Mouse (Mus musculus): ENCODE data around the gene Gm10670. TPM values are rescaled to one million over a fixed set of nuclear protein-coding genes. Genes with fewer than 3 reads are reported as not detected.
"Not testable (repeated sequence)": the region's sequence is repeated elsewhere in the genome, so short reads cannot be mapped to it uniquely, and the experiment has no call there.

Gm10670 gene
- polyA plus RNA-seq (2012), result not detected in 2 replicates

DNA sequence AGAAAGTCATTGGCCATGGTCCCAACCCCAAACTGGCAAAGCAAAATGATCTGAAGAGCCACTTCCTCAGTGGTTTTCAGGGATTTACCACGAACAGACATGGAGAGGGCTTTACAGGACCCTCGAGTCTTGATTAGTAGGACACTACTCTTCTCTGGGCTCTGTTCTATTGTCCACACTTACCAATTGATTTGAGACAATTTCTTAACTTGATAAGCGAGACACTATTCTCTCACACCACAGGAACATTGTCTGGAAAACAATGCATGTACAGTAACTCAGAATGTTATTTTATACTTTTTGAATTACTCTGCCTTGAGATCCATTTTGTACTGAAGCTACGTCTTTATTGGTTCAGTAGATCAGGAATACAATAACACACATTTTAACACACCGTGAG, at the start of gene Gm10670:
Gm10670 (minus strand) TSS at position 101 of the 400 bp plus-strand sequence.
- TF ChIP-seq GATA1 (IDR thresholded peaks at IDR 0.05; ENCODE audit: low read length), result not testable (repeated sequence)

DNA sequence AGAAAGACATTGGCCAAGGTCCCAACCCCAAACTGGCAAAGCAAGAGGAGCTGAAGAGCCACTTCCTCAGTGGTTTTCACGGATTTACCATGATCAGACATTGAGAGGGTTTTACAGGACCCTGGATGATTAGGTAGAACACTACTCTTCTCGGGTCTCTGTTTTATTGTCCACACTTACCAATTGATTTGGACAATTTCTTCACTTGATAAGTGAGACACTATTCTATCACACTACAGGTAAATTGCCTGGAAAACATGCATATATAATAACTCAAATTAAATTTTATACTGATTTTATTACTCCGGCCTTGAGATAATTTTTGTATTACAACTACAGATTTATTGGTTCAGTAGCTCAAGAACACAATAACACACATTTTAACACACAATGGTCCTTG, 35.7 kb upstream of the Gm10670 start, which contains the start of gene Vmn1r103:
Vmn1r103 (minus strand) TSS at position 101 of the 400 bp plus-strand sequence.
- not testable (repeated sequence) for TF ChIP-seq GATA1 (IDR thresholded peaks at IDR 0.05; ENCODE audit: low read length)

DNA sequence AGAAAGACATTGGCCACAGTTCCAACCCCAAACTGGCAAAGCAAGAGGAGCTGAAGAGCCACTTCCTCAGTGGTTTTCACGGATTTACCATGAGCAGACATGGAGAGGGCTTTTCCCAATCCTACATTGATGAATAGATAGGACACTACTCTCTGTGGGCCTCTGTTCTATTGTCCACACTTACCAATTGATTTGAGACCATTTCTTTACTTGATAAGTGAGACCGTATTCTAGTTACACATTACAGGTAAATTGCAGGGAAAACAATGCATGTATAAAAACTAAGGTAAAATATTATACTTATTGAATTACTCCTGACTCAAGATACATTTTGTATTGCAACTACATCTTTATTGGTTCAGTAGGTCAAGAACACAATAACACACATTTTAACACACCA, 32.2 kb downstream of the Gm10670 start, which contains the start of gene Vmn1r101:
Vmn1r101 (minus strand) TSS at position 101 of the 400 bp plus-strand sequence.
- TF ChIP-seq GATA1 (IDR thresholded peaks at IDR 0.05; ENCODE audit: low read length), result not testable (repeated sequence)

Other genes with a start within 250 kb of the Gm10670 start
- gene Gm4498, start 241.1 kb downstream of the Gm10670 start, polyA plus RNA-seq (2012), result not detected in 2 replicates
- not detected in 2 replicates for gene Gm5890, start 212.1 kb downstream of the Gm10670 start, polyA plus RNA-seq (2012)
- gene Gm4133, start 140.9 kb downstream of the Gm10670 start, polyA plus RNA-seq (2012), result not detected in 2 replicates
- gene Gm5728, start 99.5 kb downstream of the Gm10670 start, polyA plus RNA-seq (2012), result not detected in 2 replicates
- not detected in 2 replicates for gene Vmn1r100, start 57.0 kb downstream of the Gm10670 start, polyA plus RNA-seq (2012)
- gene Vmn1r101, start 32.3 kb downstream of the Gm10670 start, polyA plus RNA-seq (2012), result not detected in 2 replicates
- not detected in 2 replicates for gene Vmn1r103, start 35.6 kb upstream of the Gm10670 start, polyA plus RNA-seq (2012)
- gene Vmn1r104, start 58.9 kb upstream of the Gm10670 start, polyA plus RNA-seq (2012), result not detected in 2 replicates
- gene Gm5726, start 70.8 kb upstream of the Gm10670 start, polyA plus RNA-seq (2012), result not detected in 2 replicates
- gene Gm4141, start 101.3 kb upstream of the Gm10670 start, polyA plus RNA-seq (2012), result not detected in 2 replicates
- gene Gm4513, start 124.1 kb upstream of the Gm10670 start, polyA plus RNA-seq (2012), result not detected in 2 replicates
- not detected in 2 replicates for gene Vmn1r107, start 194.0 kb upstream of the Gm10670 start, polyA plus RNA-seq (2012)
- not detected in 2 replicates for gene Vmn1r111, start 228.3 kb upstream of the Gm10670 start, polyA plus RNA-seq (2012)

Measured in G1E-ER4 (cell line).